Mouse (Mus musculus) forebrain, embryonic 16.5 days (tissue): ENCODE results near the gene Bag3. TPM values are rescaled to one million over a fixed set of nuclear protein-coding genes. Genes with fewer than 3 reads are reported as not detected.
"Not testable (repeated sequence)": the region's sequence is repeated elsewhere in the genome, so short reads cannot be mapped to it uniquely, and the experiment has no call there.

Experiments
- ATAC-seq: fragments of 200-750 bp; cut with Nextera tagmentation; 2 replicates; pipeline ENCODE4 v1.8.0; 2017; ENCODE audit warnings: mild to moderate bottlenecking, moderate library complexity
- H3K27ac ChIP-seq: fragments of 300-500 bp; sonication (generic); 2 replicates; pipeline ENCODE4 v1.5.1; 2014; ENCODE audit warnings: low read length, control low read depth
- H3K27me3 ChIP-seq: fragments of 300-500 bp; sonication (generic); replicated peaks from 2 replicates; pipeline ENCODE4 v1.6.1; 2014; ENCODE audit warnings: low read length; ENCODE audit not compliant: control insufficient read depth, insufficient read depth
- H3K36me3 ChIP-seq: fragments of 300-500 bp; sonication (generic); 2 replicates; pipeline ENCODE4 v1.6.1; 2014; ENCODE audit not compliant: control insufficient read depth, insufficient read depth
- H3K4me1 ChIP-seq: fragments of 300-500 bp; sonication (generic); replicated peaks from 2 replicates; pipeline ENCODE4 v1.6.1; 2014; ENCODE audit warnings: low read length; ENCODE audit not compliant: control insufficient read depth, insufficient read depth
- H3K4me2 ChIP-seq: fragments of 300-500 bp; sonication (generic); 2 replicates; pipeline ENCODE4 v1.6.1; 2014; ENCODE audit warnings: mild to moderate bottlenecking, low read length, control low read depth
- H3K4me3 ChIP-seq: fragments of 300-500 bp; sonication (generic); replicated peaks from 2 replicates; pipeline ENCODE4 v1.5.1; 2014; ENCODE audit warnings: mild to moderate bottlenecking, low read length, control low read depth
- H3K9ac ChIP-seq: fragments of 300-500 bp; sonication (generic); replicated peaks from 2 replicates; pipeline ENCODE4 v1.6.1; 2014; ENCODE audit warnings: low read depth, low read length, control low read depth
- H3K9me3 ChIP-seq: fragments of 300-500 bp; sonication (generic); 2 replicates; pipeline ENCODE4 v1.6.1; 2016; ENCODE audit warnings: low read length; ENCODE audit not compliant: control insufficient read depth
- WGBS: fragments of 180-500 bp; shearing (Covaris S2); extraction: QIAGEN DNeasy Blood & Tissue Kit; methylation state at CpG from one replicate; pipeline ENCODE4 v1.1.7; 2014; 5-methylcytosine and 5-hydroxymethylcytosine counted together
- polyA plus RNA-seq: library from polyadenylated mRNA; unstranded; fragments of >200 nt; fragmentation: Nextera tagmentation; extraction: Ambion mirVana; gene quantifications from 2 replicates; pipeline ENCODE4 v1.2.1, GENCODE M21; 2015

The Bag3 gene
- polyA plus RNA-seq, 1 experiment from 2014 or later, result 1.5 TPM

DNA sequence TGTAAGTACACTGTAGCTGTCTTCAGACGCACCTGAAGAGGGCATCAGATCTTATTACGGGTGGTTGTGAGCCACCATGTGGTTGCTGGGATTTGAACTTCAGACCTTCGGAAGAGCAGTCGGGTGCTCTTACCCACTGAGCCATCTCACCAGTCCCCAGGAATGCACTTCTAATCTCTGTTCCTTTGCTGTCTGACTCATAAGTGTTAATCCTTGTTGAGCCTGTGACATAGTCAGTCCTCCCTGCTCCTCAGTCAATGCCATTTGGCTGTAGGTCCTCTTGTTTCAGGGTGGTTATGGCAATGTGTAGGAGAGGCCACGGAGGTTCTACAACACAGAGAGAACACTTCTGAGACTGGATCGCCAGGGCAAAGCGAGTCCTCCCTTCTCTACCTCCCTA, 47.2 kb downstream of the Bag3 start:
- WGBS, result 95% methylated on average over 7 of the region's 7 CpGs
- H3K27me3 ChIP-seq, H3K4me2 ChIP-seq, H3K4me3 ChIP-seq, H3K36me3 ChIP-seq, H3K27ac ChIP-seq, ATAC-seq, H3K9ac ChIP-seq, H3K9me3 ChIP-seq, H3K4me1 ChIP-seq: not testable (repeated sequence)

DNA sequence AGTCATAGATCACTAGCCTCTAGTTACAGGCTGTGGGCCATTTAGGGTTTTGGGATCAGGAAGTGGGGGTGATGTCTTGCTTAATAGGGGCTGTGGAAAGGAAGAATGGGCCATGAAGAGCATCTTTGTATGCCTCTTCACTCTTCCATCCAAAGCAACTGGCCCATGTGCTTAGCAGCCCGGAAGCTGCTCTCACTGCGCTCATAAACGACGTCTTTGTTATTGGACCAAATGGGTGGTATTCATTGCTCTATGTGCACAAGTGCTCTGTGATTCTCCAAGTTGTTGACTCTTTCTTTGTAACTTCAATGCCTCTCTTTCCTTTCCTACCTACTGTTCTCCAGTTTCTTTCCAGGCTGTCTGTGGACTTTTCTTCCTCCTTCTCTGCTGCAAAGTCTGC, 48.6 kb downstream of the Bag3 start:
- Histone ChIP-seq H3K4me2 (no peak overlapping the region), H3K27me3 (no peaks in the 10 kb centered on the region), H3K9ac (no peak overlapping the region), H3K4me1 (no peaks in the 10 kb centered on the region; the same call in 1 of the 2 replicates), H3K9me3 (no peaks in the 10 kb centered on the region), H3K27ac (no peak overlapping the region), H3K36me3 (no peaks in the 10 kb centered on the region), H3K4me3 (no peak overlapping the region)
- no peak for ATAC-seq
- 78% methylated on average over 4 of the region's 4 CpGs for WGBS

DNA sequence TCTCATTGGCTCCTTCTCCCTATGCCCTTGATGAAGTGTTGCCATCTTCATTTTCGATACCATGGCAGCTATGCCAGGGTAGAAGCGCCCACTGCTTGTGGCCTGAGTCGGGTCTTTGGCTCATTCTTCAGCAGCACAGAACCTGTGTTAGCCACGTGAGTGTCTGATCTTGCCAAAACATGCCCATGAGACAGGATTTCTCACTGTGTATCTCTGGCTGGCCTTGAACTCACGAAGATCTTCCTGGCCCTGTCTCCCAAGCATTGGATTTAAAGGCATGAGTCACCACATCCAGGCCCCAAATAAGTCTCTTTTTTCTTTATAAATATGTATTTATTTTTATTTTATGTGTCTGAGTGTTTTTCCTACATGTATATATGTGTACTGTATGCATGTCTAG, 51.8 kb downstream of the Bag3 start:
- no peak overlapping the region for H3K9ac ChIP-seq
- no peak overlapping the region for H3K4me3 ChIP-seq
- no peak for ATAC-seq
- no peaks in the 10 kb centered on the region for H3K27me3 ChIP-seq
- H3K4me2 ChIP-seq, result no peak overlapping the region
- H3K27ac ChIP-seq, result no peak overlapping the region
- WGBS, result 93% methylated on average over 5 of the region's 5 CpGs
- H3K36me3 ChIP-seq, result no peaks in the 10 kb centered on the region
- H3K4me1 ChIP-seq, result no peaks in the 10 kb centered on the region; the same call in 1 of the 2 replicates
- H3K9me3 ChIP-seq, result no peaks in the 10 kb centered on the region

DNA sequence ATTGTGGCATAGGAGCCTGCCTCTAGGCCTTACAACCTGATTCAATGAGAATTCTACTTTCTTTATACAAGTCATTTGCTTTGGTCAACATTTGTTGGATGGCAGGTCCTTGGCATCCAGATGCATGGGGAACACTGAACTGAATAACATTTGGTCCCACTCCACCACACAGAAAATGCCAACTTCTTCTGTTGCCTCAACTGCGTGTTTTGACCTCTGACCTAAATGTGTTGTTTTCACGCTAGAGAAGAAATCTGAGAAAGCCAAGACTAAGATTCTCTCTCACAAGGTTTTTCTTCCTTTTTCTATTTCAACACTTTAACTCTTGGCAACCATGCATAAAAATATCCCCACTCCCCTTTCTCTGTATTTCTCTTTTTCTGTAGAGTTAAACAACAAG, 52.4 kb downstream of the Bag3 start:
- Histone ChIP-seq H3K27me3 (no peaks in the 10 kb centered on the region), H3K9me3 (no peaks in the 10 kb centered on the region), H3K36me3 (no peaks in the 10 kb centered on the region), H3K4me3 (no peak overlapping the region), H3K4me1 (no peaks in the 10 kb centered on the region; the same call in 1 of the 2 replicates), H3K9ac (no peak overlapping the region), H3K4me2 (no peak overlapping the region), H3K27ac (no peak overlapping the region)
- WGBS, result 88% methylated on average over 2 of the region's 2 CpGs
- ATAC-seq, result no peak

DNA sequence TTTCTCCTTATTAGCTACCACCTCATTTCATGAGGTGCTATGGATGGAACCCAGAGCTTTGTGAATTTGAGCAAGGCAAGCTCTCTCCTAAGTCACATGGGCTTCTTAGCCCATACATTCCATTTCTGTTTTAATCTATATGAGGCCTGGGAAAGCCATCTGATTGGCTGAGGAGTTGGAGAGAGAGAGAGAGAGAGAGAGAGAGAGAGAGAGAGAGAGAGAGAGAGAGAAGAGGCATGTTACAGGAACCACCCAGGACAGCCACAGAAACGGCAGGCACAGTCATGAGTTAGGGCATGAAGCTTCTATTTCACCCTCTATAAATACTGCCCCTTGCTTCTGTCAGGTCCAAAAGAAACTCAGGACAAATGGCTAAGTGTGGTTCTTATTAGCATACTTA, 54.2 kb downstream of the Bag3 start:
- no peak for ATAC-seq
- Histone ChIP-seq H3K9ac (no peak overlapping the region), H3K4me2 (no peak overlapping the region), H3K27me3 (no peaks in the 10 kb centered on the region), H3K4me1 (peaks cover 3% of the 10 kb centered on the region; the same call in 1 of the 2 replicates), H3K4me3 (no peak overlapping the region), H3K9me3 (no peaks in the 10 kb centered on the region), H3K27ac (no peak overlapping the region), H3K36me3 (no peaks in the 10 kb centered on the region)
- 65% methylated on average over 1 of the region's 1 CpGs for WGBS

DNA sequence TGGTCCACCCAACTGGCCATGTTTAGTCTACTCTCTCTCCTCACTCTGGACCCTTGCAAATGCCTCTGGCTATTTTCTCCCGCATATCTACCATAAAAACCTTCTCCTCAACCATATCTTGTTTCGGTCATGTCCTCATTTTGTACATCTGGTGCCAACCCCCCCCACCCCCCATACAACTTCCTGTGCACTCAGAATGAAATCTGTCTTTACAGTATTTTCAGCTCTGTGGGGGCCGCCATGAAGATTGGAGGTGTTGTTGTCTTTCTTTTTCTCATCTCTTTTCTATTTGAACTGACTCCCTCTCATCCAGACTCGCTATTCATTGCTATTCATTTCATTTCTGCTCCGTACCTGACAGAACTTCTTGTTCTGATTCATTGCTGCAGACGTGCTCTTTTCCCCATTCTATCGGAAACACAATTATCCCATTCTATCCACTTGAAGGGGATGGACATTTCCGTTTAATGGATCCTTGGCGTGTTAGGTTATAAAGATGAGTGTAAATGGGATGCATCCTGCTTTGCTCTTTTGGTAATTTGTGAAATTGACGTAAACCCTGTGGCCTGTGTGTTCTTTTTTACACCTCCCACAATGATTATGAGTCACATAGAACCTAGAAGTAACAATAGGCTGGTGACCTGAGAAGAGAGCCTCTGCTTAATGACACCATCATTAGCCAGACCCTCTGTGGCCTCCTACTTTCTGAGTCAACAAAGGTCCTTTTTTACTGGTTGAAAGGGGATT, 55.0 kb downstream of the Bag3 start:
- Histone ChIP-seq H3K4me3 (no peak overlapping the region), H3K36me3 (no peaks in the 10 kb centered on the region), H3K9me3 (no peaks in the 10 kb centered on the region), H3K27me3 (no peaks in the 10 kb centered on the region), H3K4me1 (peaks cover 3% of the 10 kb centered on the region; the same call in 1 of the 2 replicates), H3K9ac (no peak overlapping the region), H3K4me2 (no peak overlapping the region), H3K27ac (no peak overlapping the region)
- 35% methylated on average over 10 of the region's 10 CpGs for WGBS
- no peak for ATAC-seq

DNA sequence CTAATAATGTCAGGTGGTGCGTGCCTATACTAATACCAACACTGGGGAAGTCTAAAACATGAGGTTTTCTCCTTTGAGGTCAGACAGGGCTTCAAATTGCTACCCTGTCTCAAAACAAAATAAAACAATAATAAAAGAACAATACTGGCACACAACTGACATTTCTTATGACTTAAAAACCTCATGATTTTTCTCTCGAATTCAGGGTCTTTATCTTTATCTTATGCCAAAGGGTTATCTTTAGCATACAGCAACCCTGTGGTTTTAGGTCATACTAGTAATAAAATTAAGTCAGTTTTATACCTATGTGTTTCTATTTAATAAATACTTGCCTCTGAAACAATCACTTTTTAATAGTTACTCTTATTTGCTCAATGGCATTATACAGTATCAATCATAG, 56.0 kb downstream of the Bag3 start:
- no peaks in the 10 kb centered on the region for H3K36me3 ChIP-seq
- no peak overlapping the region for H3K4me3 ChIP-seq
- no peak overlapping the region for H3K4me2 ChIP-seq
- no peaks in the 10 kb centered on the region for H3K27me3 ChIP-seq
- H3K9me3 ChIP-seq, result no peaks in the 10 kb centered on the region
- ATAC-seq, result no peak
- H3K27ac ChIP-seq, result no peak overlapping the region
- no peak overlapping the region for H3K9ac ChIP-seq
- WGBS, result 76% methylated on average over 2 of the region's 2 CpGs
- 0 out of 2 replicates have a peak, but pooled peaks cover 3% of the 10 kb centered on the region for H3K4me1 ChIP-seq

DNA sequence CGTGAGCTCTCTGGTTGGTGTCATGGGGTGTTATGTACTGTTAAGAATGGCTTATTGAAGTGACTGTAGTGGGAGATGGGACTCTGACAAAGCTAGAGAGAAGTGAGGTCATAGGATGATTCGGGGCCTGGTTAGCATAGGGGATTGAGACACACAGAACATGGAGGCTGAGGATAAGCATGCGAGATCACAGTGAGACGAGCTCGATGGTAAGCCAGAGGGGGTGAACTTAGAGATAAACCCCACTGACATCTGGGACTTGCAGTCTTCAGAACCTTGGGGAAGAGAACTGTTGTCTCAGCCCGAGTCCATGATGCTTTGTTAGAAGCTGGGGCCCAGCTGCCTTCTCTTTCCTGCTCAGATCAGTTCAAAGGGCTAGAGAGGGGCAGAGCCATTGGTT, 56.9 kb downstream of the Bag3 start:
- H3K4me3 ChIP-seq, result no peak overlapping the region
- no peak for ATAC-seq
- no peaks in the 10 kb centered on the region for H3K27me3 ChIP-seq
- 0 out of 2 replicates have a peak, but pooled peaks cover 3% of the 10 kb centered on the region for H3K4me1 ChIP-seq
- no peaks in the 10 kb centered on the region for H3K9me3 ChIP-seq
- no peak overlapping the region for H3K27ac ChIP-seq
- no peaks in the 10 kb centered on the region for H3K36me3 ChIP-seq
- H3K4me2 ChIP-seq, result no peak overlapping the region
- WGBS, result 95% methylated on average over 6 of the region's 6 CpGs
- H3K9ac ChIP-seq, result no peak overlapping the region

DNA sequence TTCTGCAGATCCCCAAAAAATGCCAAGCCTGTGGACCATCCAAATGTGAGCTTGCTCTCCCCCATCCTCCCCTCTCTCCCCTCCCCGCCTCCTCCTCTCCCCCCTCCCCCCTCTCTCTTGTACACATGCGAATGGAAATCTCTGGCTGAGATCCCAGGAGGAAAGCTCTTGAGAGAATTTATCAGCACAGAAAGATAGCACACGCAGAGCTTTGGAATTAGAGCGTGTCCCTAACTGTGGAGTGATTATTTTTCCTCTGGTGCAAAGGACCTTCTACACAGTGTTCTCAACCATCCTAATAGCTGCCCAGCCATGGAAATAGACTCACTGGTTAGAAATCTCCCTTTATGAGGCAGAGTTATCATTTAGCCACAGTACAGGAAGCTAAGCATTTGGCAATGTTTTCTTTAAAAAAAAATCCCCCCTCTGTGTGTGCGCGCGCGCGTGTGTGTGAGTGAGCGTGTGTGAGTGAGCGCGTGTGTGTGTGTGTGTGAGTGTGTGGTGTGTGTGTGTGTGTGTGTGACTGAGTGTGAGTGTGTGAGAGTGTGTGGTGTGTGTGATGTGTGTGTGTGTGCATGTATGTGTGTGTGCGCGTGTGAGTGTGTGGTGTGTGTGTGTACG, 58.6 kb downstream of the Bag3 start:
- ATAC-seq, result peak; percentile 26; the same call in 1 of the 2 replicates
- Histone ChIP-seq H3K27ac (peak overlapping the region; percentile 51), H3K27me3 (no peaks in the 10 kb centered on the region)

More for the DNA sequence above, 58.6 kb downstream of the Bag3 start:
- H3K36me3 ChIP-seq, result no peaks in the 10 kb centered on the region
- WGBS, result 66% methylated on average over 15 of the region's 15 CpGs
- 0 out of 2 replicates have a peak, but pooled peaks cover 3% of the 10 kb centered on the region for H3K4me1 ChIP-seq
- no peaks in the 10 kb centered on the region for H3K9me3 ChIP-seq
- no peak overlapping the region for H3K9ac ChIP-seq
- no peak overlapping the region for H3K4me2 ChIP-seq
- H3K4me3 ChIP-seq, result no peak overlapping the region
